Mouse (Mus musculus) stomach, postnatal 0 days (tissue): Measurements from ENCODE around the gene Slc25a3. TPM values are rescaled to one million over a fixed set of nuclear protein-coding genes. Genes with fewer than 3 reads are reported as not detected.

Source experiments
- ATAC-seq: fragments of 200-750 bp; cut with Nextera tagmentation; 2 replicates; pipeline ENCODE4 v1.8.0; 2017; ENCODE audit not compliant: low FRiP score, low TSS enrichment
- DNase-seq: peaks from one replicate; pipeline ENCODE4 v3.0.0-alpha.2; 2016; ENCODE audit warnings: low spot score
- H3K27ac ChIP-seq: fragments of 300-500 bp; sonication (generic); replicated peaks from 2 replicates; pipeline ENCODE4 v1.5.1; 2014; ENCODE audit warnings: mild to moderate bottlenecking, control low read depth
- H3K27me3 ChIP-seq: fragments of 300-500 bp; sonication (generic); 2 replicates; pipeline ENCODE4 v1.6.1; 2014; ENCODE audit warnings: low read length; ENCODE audit not compliant: control insufficient read depth, insufficient read depth
- H3K36me3 ChIP-seq: fragments of 300-500 bp; sonication (generic); 2 replicates; pipeline ENCODE4 v1.6.1; 2014; ENCODE audit warnings: low read length, mixed read lengths; ENCODE audit not compliant: control insufficient read depth, insufficient read depth
- H3K4me1 ChIP-seq: fragments of 300-500 bp; sonication (generic); replicated peaks from 2 replicates; pipeline ENCODE4 v1.6.1; 2014; ENCODE audit warnings: antibody characterized with exemption; ENCODE audit not compliant: control insufficient read depth, insufficient read depth
- H3K4me2 ChIP-seq: fragments of 300-500 bp; sonication (generic); replicated peaks from 2 replicates; pipeline ENCODE4 v1.6.1; 2014; ENCODE audit warnings: low read depth, mild to moderate bottlenecking, control low read depth, moderate library complexity
- H3K4me3 ChIP-seq: fragments of 300-500 bp; sonication (generic); 2 replicates; pipeline ENCODE4 v1.5.1; 2014; ENCODE audit warnings: low read depth, low read length, control low read depth
- H3K9ac ChIP-seq: fragments of 300-500 bp; sonication (generic); 2 replicates; pipeline ENCODE4 v1.6.1; 2014; ENCODE audit warnings: mild to moderate bottlenecking, low read length, control low read depth, mixed read lengths
- H3K9me3 ChIP-seq: fragments of 300-500 bp; sonication (generic); 2 replicates; pipeline ENCODE4 v1.6.1; 2016; ENCODE audit warnings: low read length; ENCODE audit not compliant: control insufficient read depth
- CTCF ChIP-seq: IDR thresholded peaks from 2 replicates; pipeline ENCODE4 v1.5.1; 2016; ENCODE audit warnings: antibody characterized with exemption, low read depth, mild to moderate bottlenecking, moderate library complexity
- EP300 ChIP-seq: optimal IDR thresholded peaks from 2 replicates; pipeline ENCODE3; 2016; ENCODE audit warnings: antibody characterized with exemption
- WGBS: fragments of 180-500 bp; shearing (Covaris S2); extraction: QIAGEN DNeasy Blood & Tissue Kit; methylation state at CpG from one replicate; pipeline ENCODE4 v1.1.7; 2014; 5-methylcytosine and 5-hydroxymethylcytosine counted together
- polyA plus RNA-seq: library from polyadenylated mRNA; unstranded; fragments of >200 nt; fragmentation: Nextera tagmentation; extraction: Ambion mirVana; gene quantifications from 2 replicates; pipeline ENCODE4 v1.2.1, GENCODE M21; 2015

Slc25a3 gene
- polyA plus RNA-seq, 1 experiment from 2014 or later = 523 TPM

DNA sequence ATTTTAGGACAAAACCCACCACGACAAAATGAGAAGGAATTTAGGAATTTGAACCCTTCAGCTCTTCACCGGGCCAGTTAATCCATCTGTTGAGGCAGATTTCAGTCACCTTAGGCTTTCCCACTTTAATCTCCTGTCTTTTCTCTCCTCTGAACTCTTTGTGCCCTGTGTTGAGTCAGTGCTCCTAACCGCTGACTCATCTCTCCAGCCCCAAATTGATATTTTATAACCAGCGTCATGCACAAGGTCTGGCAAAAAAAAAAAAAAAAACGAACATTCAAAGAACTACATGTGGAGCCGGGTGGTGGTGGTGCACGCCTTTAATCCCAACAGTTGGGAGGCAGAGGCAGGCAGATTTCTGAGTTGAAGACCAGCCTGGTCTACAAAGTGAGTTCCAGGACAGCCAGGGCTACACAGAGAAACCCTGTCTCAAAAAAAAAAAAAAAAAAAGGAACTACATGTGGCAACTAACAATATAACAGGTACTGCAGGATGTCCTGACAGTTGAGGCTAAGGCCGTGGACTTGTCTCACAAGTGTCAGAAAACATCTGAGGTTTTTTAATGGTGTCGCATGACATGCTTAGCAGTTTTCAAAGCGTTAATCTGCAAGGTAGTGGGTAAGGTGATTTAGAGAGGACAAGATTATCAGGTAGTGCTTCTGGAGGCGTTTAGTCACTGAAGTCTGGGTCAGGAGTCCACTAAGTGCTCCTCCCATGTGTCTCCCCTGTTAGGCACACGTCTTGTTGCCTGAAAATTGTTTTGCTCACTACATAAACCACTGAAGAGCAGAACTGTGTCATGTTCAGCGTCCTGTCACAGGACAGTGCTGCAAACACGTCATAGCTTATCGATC, 29.4 kb downstream of the Slc25a3 start:
- no peaks in the 10 kb centered on the region for H3K9me3 ChIP-seq
- H3K36me3 ChIP-seq = no peaks in the 10 kb centered on the region
- H3K4me2 ChIP-seq = no peak overlapping the region
- TF ChIP-seq EP300 = no peak
- TF ChIP-seq CTCF = no peak
- H3K27ac ChIP-seq = no peak overlapping the region
- H3K27me3 ChIP-seq = no peaks in the 10 kb centered on the region
- no peak for ATAC-seq
- 76% methylated on average over 15 of the region's 15 CpGs for WGBS
- H3K9ac ChIP-seq = no peak overlapping the region
- no peak for DNase-seq
- no peak overlapping the region for H3K4me3 ChIP-seq
- no peaks in the 10 kb centered on the region for H3K4me1 ChIP-seq

DNA sequence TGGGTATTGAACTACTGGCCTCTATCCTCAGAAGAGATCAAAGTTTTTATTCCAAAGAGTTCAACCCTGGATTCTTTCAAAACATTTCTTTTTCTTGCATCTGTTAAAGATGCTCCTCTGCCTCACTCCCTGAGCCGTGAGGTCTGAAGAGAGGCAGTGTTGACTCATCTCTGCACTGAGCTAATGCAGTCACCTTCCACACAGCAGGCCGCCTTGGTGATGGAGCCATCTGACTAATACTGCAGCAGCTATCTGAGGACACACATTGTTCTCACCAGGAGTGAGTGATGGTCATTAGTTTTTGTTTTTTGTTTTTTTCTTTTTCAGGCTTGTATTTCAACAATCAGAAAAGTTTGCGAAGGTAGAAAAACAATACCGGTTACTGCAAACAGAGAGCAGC, 31.0 kb downstream of the Slc25a3 start:
- Histone ChIP-seq H3K4me3 (no peak overlapping the region), H3K36me3 (no peaks in the 10 kb centered on the region), H3K27ac (no peak overlapping the region), H3K9me3 (no peaks in the 10 kb centered on the region), H3K27me3 (no peaks in the 10 kb centered on the region), H3K4me1 (no peaks in the 10 kb centered on the region), H3K4me2 (no peak overlapping the region), H3K9ac (no peak overlapping the region)
- DNase-seq = no peak
- WGBS = 86% methylated on average over 4 of the region's 4 CpGs
- no peak for TF ChIP-seq EP300
- no peak for TF ChIP-seq CTCF
- ATAC-seq = no peak

DNA sequence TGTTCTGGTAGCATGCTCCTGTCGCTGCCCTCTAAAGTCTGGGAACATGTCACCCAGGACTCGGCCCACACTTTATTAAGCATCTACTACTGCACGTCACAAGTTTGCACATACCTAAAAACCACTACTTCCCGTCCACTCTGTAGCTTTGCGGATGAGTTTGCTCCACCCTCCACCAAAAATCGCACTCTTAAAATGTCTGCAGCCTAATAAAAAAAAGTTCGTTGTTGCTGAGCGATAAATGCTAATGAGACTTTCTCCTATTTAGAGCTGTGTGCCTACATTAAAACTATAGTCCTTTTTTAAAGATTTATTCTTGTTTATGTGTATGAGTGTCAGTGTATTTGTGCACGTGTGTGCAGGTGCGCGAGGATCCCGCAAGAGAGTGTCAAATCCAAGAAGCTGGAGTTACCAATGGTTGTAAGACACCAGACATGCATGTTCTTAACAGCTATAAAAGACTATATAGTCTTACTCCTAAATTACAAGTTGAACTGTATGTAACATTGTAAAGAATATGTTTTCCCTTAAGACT, 40.4 kb downstream of the Slc25a3 start:
- Histone ChIP-seq H3K4me3 (peak overlapping the region; percentile 95), H3K4me2 (peak overlapping the region; percentile 86), H3K36me3 (no peaks in the 10 kb centered on the region), H3K27ac (peak overlapping the region; percentile 90), H3K9me3 (no peaks in the 10 kb centered on the region), H3K4me1 (no peaks in the 10 kb centered on the region), H3K9ac (peak overlapping the region; percentile 83), H3K27me3 (no peaks in the 10 kb centered on the region)
- ATAC-seq (no peak), DNase-seq (no peak)
- 30% methylated on average over 12 of the region's 12 CpGs for WGBS
- TF ChIP-seq EP300 (no peak), CTCF (no peak)

DNA sequence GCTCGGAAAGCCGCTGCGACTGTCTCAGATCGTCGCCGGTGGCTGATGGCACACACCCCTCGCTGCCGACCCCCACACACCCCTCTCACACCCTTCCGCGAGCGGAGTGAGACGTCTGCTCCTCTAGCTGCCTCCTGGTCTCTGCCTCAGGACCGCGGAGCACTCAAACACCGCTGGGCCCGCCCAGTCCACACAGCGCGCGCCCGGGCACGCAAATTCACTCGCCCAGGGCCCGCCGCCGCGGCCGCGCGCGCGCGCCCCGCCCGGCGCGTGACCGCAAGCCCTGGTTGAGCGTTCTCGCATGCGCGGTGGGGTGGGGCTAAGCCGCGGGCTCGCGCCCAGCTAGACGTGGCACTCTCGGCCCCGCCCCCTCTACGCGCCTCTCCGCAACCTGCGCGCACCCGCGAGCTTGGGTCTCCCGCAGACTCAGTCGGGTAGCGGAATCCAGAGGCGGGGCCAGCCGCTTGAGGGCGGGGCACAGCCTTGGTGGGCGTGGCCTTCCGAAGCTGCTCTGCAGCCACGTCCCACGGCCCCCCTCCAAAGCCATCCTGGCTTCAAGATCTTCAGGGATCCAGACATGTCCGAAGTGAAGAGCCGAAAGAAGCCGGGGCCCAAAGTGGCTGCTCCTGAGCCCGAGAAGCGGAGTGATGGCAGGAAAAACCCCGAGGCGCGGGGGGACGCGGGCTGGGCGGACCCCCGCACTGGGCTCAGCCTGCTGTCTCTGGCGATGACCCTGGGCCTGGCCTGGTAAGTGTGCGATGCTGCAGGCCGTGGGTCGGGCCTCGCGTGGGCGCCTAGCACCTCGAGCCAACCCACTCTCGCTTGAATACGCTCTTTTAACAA, 41.1 kb downstream of the Slc25a3 start, which contains the start of the genes Apaf1 and Ikbip:
Gene Apaf1, minus strand, starts transcription at position 221 of the 843 bp plus-strand sequence.
Gene Ikbip, plus strand, starts transcription at position 391 of the 843 bp plus-strand sequence.
- no peaks in the 10 kb centered on the region for H3K27me3 ChIP-seq
- peak within 1 kb of the TSS; percentile 86 for H3K4me2 ChIP-seq
- peak within 1 kb of the TSS; percentile 95 for H3K4me3 ChIP-seq
- under 1% methylated on average over 63 of the region's 87 CpGs for WGBS
- ATAC-seq (peak; percentile 98), DNase-seq (peak; percentile 100)
- H3K9ac ChIP-seq = peak within 1 kb of the TSS; percentile 85
- no peak for TF ChIP-seq EP300
- TF ChIP-seq CTCF = no peak
- H3K9me3 ChIP-seq = no peaks in the 10 kb centered on the region
- H3K4me1 ChIP-seq = no peaks in the 10 kb centered on the region
- H3K27ac ChIP-seq = peak within 1 kb of the TSS; percentile 90
- peaks cover 3% of the 10 kb centered on the region; the same call in 1 of the 2 replicates for H3K36me3 ChIP-seq

DNA sequence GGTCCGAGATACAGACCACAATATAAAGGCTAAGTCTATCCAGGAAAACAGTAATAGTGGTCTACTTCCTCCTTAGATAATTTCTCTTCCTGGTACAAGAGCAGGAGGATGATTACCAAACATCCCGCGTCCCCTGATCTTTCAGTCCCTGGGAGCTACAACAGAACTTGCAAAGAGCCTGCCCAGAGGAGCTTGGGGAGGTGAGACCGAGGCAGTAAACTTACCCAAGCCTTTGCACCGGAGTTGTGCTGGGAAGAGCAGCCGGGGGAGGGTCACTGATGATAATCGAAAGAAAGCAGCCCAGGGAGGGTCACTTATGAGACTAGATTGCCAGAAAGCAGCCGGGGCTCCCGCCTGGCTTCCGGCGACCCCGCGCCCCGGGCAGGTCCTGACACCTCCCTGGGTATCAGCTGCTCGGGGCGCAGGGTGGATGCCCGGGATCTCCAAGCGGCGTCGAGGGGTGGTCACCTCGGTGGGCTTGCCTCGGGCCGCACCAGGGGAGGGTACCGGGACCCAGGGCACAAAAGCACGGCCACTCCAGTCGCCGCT, 41.8 kb downstream of the Slc25a3 start:
- peak; percentile 42 for DNase-seq

More for the DNA sequence above, 41.8 kb downstream of the Slc25a3 start:
- under 1% methylated on average over 26 of the region's 27 CpGs for WGBS
- peaks cover 4% of the 10 kb centered on the region; the same call in 1 of the 2 replicates for H3K36me3 ChIP-seq
- H3K27ac ChIP-seq = peak overlapping the region; percentile 90
- H3K9ac ChIP-seq = peak overlapping the region; percentile 85
- no peaks in the 10 kb centered on the region for H3K4me1 ChIP-seq
- TF ChIP-seq CTCF (no peak), EP300 (no peak)
- ATAC-seq = peak; percentile 22
- peak overlapping the region; percentile 95 for H3K4me3 ChIP-seq
- no peaks in the 10 kb centered on the region for H3K9me3 ChIP-seq
- H3K27me3 ChIP-seq = no peaks in the 10 kb centered on the region
- peak overlapping the region; percentile 66 for H3K4me2 ChIP-seq
